Mouse (Mus musculus) left cerebral cortex, postnatal 14 days (tissue): ENCODE data around the gene C1qbp. TPM values are rescaled to one million over a fixed set of nuclear protein-coding genes. Genes with fewer than 3 reads are reported as not detected.

Source experiments
- DNase-seq, 2 experiments: peaks; one replicate each; pipeline ENCODE4 v3.0.0; 2021 to 2022; ENCODE audit warnings: low spot score in 2 of 2, mixed read lengths in 1 of 2
- intact Hi-C: fragments of 180-260 bp; cut with DNase I; formaldehyde crosslinking; loops from one replicate; pipeline ENCODE4 v1.15.1; 2025
- long read RNA-seq, 2 experiments: library from polyadenylated mRNA; stranded (forward); transcript quantifications; one replicate each; pipeline ENCODE4 v2.0.0; 2021
- total RNA-seq, 2 experiments: library from RNA; stranded (reverse); gene quantifications; 2 replicates each; pipeline ENCODE4 v1.2.3; 2021

C1qbp gene
- 100 to 1,000 TPM; 100 to 103 TPM for total RNA-seq
- long read RNA-seq, experiment 1, transcript C1qbp-201 (6 exons, 1,175 nt), result major isoform, 111 of 114 reads
- long read RNA-seq, experiment 1, partial matches to known transcripts, result 2 of 114 reads
- long read RNA-seq, experiment 1, other reads (novel, unspliced or antisense), result 1 of 114 reads
- long read RNA-seq, experiment 2, transcript C1qbp-201 (6 exons, 1,175 nt), result major isoform, 85 of 93 reads
- long read RNA-seq, experiment 2, partial matches to known transcripts, result 5 of 93 reads
- long read RNA-seq, experiment 2, other reads (novel, unspliced or antisense), result 3 of 93 reads

- DNase-seq, result peak; percentile 92 to 94
- intact Hi-C loops, result loop anchor here (1.0 kb wide), 1 partner anchor 22 kb away; the partner anchor contains the start of gene Dhx33
Observed at GRCm38 (mm10) chr11:70982557-70983228, at the start of gene C1qbp. Gene C1qbp, minus strand, starts transcription at chr11:70983026.

DNA sequence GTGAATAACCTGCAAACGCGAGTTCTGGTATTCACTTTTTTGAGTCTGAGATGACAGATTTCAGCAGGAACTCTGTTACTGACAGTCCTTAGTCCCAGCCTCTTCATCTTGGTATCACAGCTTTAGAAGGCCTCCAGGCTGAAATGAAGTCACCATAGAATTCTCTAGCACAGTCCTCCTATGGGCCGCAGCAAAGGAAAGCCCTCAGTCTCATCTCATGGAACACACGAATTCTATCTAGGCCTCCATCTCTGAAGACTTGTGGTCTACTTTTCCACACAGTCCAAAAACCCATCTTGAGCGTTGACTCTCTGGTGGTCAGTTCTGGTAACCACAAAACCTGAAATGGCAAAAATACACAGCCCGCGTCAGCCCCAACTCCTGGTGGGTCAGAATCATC lies 49.2 kb upstream of the C1qbp start:
- intact Hi-C loops, result loop anchor here (10.0 kb wide), 1 partner anchor 293 kb away; no protein-coding TSS in a partner anchor
- no peak for DNase-seq

DNA sequence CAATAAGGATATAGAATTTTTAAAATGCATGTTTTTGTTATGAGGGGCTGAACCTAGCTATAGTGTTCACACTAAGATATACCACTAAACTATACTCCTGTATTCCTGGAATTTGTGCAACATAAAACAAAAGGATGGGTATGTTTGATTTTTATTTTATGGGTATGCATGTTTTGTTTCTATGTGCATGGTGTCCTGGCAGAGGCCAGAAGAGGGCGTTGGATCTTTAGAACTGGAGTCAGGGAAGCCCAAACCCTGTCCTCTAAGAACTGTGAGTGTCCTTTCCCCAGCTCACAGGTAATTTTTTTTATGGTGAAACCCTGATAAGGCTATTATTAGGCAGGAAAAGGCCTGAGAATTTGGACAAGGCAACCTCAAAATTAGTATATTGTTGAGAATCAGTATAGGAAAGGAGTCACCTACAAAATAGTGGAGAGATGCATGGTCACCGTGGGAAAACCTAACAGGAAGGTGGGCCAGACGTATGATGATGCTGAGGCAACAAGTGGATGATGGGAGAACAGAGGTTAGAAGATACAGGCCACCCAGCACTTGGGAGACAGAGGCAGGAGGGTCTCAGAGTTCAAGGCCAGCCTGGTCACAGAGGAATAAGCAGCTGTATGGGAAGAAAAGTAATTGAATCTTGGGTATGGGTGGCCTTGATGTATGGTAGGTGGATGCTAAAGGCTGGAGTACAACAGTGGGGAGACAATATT lies 46.7 kb upstream of the C1qbp start:
- intact Hi-C loops, result loop anchor here (10.0 kb wide), 1 partner anchor 295 kb away; no protein-coding TSS in a partner anchor
- peak in 1 of 2 experiments; percentile 26 for DNase-seq

- intact Hi-C loops, result no loop called here
- no peak for DNase-seq
Observed at GRCm38 (mm10) chr11:71028280-71028679, 45.5 kb upstream of the C1qbp start.

- intact Hi-C loops, result loop anchor here (5.0 kb wide), 1 partner anchor 33 kb away; no protein-coding TSS in a partner anchor
- DNase-seq, result peak; percentile 99
Observed at GRCm38 (mm10) chr11:71019201-71020068, 36.6 kb upstream of the C1qbp start, which contains the start of the genes Mis12 and Derl2. Gene Mis12, plus strand, starts transcription at chr11:71019611. Gene Derl2, minus strand, starts transcription at chr11:71019841.

DNA sequence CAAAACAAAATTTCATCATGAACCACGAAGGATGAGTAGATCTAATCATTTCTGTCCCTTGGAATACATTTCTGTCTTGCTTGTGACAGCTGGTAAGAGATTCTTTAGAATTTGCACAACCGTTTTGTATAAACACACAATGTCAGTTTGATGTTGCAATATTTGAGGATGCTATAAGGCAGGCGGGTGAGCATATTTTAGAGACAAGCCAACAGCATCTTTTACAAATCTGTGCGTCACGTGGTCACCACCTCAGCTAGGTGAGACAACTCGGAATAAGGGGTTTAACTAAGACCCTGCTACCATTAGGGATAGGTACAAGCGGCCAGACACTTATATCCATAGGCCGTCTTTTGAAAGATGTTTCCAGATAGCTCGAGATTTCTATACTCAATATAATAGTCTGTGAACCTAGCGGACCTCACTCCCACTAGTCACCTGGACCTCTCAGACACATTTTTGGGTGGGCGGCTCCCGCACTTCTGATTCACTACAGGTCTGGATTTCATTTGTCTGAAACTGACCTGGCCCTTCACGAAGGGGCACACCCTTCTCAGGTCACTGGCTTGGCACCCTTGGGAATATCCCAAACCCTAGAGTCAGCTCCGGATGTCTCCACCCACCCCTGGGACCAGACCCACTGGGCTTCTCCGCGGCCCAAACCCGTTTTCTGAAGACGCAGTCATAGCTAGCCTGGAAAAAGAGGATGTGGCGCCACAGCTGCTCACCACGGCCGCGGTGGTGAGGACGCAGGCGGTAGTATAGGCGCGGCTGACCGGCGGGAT lies 35.8 kb upstream of the C1qbp start:
- DNase-seq, result peak; percentile 15 to 16
- intact Hi-C loops, result loop anchor here (5.0 kb wide), 1 partner anchor 34 kb away; no protein-coding TSS in a partner anchor

DNA sequence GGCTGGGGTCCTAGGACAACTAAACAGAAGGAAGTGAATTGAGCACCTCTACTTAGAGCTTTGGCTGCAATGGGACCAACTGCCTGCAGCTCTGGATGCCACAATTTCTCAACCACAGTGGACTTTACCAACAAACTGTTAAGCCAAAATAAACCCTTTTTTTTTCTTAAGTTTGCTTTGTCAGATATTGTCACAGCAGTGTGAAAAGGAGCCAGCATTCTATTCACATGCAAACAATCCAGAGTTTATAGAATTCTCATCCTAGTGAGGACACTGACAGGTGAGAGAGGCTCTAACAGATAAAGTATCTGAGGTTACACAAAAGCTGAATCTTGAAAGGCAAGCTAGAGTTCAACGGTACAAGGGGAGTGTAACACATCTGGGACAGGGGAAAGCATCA lies 34.2 kb upstream of the C1qbp start:
- no peak for DNase-seq
- intact Hi-C loops, result loop anchor here (5.0 kb wide), 1 partner anchor 35 kb away; no protein-coding TSS in a partner anchor

DNA sequence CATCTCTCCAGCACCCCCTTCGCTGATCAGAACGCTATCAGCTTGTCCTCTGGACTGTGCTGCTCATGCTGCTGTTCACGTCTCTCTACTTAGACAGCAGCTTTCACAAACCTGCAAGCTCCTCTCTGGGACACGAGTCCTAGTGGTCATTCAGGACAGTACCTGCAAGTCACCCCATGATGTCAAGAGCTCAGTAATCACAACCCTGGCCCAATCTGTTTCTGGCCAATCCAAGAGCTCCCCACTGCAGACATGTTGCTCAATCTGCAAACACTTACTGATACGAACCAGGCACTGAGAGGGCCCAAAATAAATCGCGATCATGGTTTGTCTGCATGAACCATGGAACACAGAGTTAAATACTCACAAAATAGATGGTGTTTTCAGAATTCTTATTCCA lies 29.9 kb upstream of the C1qbp start:
- intact Hi-C loops, result no loop called here
- no peak for DNase-seq

GRCm38 (mm10) chr11:71008321-71008720 lies 25.5 kb upstream of the C1qbp start:
- no peak for DNase-seq
- intact Hi-C loops, result no loop called here

GRCm38 (mm10) chr11:71007831-71008230 lies 25.0 kb upstream of the C1qbp start:
- DNase-seq, result no peak
- intact Hi-C loops, result no loop called here

- intact Hi-C loops, result no loop called here
Observed at GRCm38 (mm10) chr11:71007026-71007425, 24.2 kb upstream of the C1qbp start.

GRCm38 (mm10) chr11:71005046-71005445 lies 22.2 kb upstream of the C1qbp start:
- intact Hi-C loops, result no loop called here
- DNase-seq, result no peak

More at GRCm38 (mm10) chr11:71007026-71007425, 24.2 kb upstream of the C1qbp start:
- no peak for DNase-seq

- DNase-seq, result peak; percentile 97 to 98
Observed at GRCm38 (mm10) chr11:71004316-71004773, 21.5 kb upstream of the C1qbp start, which contains the start of gene Dhx33. Gene Dhx33, minus strand, starts transcription at chr11:71004437.

DNA sequence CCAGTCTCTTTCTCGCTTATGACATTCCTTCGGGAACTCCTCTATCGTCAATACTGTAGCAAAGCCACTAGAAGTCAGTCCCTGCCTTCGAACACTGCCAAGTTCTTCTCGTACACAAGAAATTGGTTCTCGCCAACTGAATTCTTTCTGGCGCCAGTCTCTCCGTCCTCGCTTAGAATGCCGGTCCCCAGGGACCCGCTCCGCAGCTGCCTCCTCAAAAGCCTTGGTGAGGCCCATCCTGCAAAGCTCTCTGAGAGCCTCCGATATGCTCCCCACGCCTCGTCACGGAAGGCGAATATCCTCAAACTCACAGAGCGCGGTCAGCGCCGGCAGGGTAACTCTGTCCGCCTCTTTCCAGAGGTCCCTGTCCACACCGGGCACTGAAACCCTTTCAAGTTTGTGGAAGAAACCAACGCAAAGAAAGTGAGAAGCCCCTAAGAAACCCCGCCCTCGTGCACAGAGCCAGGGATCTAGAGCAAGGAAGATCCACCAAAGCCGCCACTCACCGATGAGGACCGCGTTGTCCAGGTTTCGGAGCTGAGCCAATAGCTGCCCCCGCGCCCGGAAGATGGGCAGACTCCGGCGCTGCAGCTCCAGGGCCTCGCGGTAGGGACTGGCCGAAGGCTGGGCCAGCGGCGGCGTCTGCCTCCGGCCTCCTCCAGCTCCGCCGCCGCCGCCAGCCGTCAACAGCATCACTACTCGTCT lies 20.9 kb upstream of the C1qbp start:
- intact Hi-C loops, result loop anchor here (1.0 kb wide), 1 partner anchor 20 kb away; the partner anchor contains the start of gene C1qbp
- DNase-seq, result peak in 1 of 2 experiments; percentile 48

More at GRCm38 (mm10) chr11:71004316-71004773, 21.5 kb upstream of the C1qbp start, which contains the start of gene Dhx33:
- intact Hi-C loops, result loop anchor here (1.0 kb wide), 1 partner anchor 21 kb away; the partner anchor contains the start of gene C1qbp

- peak in 1 of 2 experiments; percentile 28 for DNase-seq
- intact Hi-C loops, result no loop called here
Observed at GRCm38 (mm10) chr11:71001167-71001566, 18.3 kb upstream of the C1qbp start.

DNA sequence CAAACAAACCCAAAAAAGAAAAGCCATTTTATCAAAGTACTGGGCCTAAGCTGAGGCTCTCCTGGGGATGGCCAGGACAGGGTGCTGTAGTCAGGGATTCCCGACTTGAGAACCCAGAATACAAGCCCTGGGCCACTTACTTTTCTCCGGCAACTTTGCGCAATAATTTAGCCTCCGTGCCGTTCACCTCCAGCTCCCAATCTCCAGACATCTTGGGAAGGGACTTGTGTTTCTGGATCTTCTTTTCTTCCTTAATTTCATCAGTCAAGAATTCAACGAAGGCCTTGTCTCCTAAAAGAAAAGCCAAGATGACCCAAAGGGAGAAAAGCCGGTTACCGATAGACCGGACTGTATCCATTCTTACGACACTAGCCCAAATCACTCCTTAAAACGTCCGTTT lies 796 bp downstream of the C1qbp start:
- no peak for DNase-seq
- intact Hi-C loops, result no loop called here
